Mouse (Mus musculus): ENCODE data around the gene Tmem189.

Tmem189 gene

GRCm38 (mm10) chr2:167689501-167690218 lies at the start of gene Tmem189:
Tmem189 (minus strand) TSS chr2:167689822.
- DNase-seq, result peak; percentile 52 to 59

- DNase-seq, result no peak
Measured at GRCm38 (mm10) chr2:167739030-167739429, 49.4 kb upstream of the Tmem189 start.

DNA sequence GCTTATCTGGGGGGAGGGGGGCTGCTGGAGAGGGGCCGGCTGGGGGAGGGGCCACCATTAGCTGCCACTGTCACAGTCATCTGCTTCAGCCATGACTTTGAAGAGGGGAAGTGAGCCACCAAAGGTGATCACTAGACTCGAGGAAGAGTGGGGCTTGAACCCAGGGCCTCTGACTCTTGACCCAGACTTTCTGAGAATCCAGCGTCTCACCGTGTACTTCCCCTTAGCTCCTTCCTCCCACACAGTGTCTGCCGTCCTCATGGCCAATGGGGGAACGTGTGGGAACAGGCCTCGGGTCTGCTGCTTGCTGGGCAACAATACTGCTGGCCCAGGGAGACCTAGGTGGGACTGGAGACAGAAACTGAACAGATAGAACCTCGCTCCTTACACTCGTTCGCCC lies 45.2 kb upstream of the Tmem189 start:
- no peak for DNase-seq

DNA sequence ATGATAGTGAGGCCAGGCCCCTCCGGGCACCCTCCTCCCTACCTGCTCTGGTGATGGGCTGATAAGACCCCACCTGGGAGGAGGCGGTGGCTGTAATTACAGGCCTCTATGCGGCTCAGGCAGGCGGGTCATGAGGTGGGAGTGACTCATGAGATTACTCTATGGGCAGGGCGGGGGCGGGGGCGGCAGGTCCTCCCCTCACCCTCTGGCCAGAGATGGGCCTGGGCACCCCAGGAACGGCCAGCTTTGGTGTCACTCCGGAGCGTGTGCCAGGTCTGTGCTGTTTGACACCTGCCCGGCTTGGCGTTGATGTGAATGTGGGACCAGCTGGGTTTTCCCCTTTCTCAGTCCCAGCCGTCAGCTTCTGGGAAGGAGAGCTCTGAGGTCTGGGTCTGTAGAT lies 41.5 kb upstream of the Tmem189 start:
- no peak for DNase-seq

DNA sequence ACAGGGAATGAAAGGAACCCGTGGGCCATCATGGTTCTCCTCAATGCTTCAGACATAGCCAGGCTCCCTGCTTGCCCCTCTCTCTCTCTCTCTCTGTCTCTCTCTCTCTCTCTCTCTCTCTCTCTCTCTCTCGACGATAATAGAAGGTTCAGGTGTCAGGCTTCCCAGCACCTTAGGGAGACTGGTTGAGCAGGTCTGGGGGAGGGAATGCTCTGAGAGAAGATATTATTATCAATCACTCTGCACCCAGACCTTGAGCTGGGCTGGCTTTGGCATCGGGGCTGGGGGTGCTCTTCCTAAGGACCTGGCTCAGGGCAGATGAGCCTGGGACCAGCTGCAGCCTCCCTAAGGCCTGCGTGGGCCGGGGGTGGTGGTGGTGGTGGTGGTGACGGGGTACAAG lies 40.4 kb upstream of the Tmem189 start:
- no peak for DNase-seq

GRCm38 (mm10) chr2:167727161-167727560 lies 37.5 kb upstream of the Tmem189 start:
- DNase-seq, result peak in 1 of 2 experiments; percentile 37

DNA sequence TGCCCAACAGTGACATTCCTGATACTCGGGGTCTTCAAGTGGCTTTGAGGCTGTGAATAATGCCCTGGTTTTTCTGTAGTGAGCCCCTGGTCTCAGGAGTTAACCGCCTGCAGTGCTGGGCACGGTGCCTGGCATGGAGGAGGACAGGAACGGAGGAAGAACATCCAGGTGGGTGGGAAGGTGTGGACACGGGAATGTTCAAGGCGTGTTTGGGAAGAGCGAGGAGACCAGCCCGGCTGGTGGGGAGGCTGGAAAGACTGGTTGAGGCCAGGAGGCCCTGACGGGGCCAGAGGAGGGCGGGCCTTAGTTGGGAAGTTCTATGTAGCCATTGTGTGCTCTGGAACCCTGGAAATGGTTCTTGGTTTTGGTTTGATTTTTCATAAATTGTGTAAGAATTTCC lies 36.3 kb upstream of the Tmem189 start:
- no peak for DNase-seq

GRCm38 (mm10) chr2:167723589-167724206 lies 34.1 kb upstream of the Tmem189 start:
- no peak for DNase-seq

DNA sequence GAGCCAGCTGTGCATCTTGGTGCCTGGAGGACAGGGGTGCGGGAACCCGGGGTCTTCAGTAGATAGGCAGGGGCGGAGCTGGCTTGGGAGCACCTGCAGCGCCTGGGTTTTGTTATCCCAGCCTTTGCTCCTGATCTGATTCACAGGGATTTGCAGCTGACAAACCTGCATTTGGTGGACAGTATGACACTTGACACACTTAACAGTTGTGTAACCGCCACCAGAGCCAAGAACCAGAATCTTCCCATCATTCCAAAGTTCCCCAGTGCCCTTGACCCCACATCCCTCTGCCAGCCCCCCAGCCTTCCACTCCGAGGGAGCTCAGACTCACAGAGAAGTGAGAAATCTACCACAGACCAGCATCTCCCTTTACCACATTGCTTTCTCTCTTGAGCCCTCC lies 32.9 kb upstream of the Tmem189 start:
- no peak for DNase-seq

GRCm38 (mm10) chr2:167721159-167721882 lies 31.7 kb upstream of the Tmem189 start:
- no peak for DNase-seq

DNA sequence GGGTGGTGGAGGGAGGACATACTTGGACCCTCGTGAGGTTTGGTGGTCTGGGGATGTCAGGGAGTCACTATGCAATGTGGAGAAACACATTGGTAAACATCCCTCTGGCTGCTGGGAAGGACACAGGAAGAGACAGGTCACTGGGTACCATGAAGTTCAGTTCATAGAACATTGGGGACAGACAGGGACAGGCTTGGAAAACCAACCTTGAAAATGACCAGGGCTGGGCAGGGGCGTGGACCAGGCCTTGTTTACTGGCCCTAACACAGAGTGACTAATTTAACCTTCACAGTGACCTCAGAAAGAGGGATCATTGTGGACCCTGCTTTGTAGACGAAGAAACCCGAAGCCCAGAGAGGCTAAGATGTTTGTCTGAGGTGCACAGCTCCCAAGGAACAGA lies 29.9 kb upstream of the Tmem189 start:
- no peak for DNase-seq

GRCm38 (mm10) chr2:167717208-167717607 lies 27.6 kb upstream of the Tmem189 start:
- no peak for DNase-seq

- no peak for DNase-seq
Measured at GRCm38 (mm10) chr2:167715008-167715407, 25.4 kb upstream of the Tmem189 start.

DNA sequence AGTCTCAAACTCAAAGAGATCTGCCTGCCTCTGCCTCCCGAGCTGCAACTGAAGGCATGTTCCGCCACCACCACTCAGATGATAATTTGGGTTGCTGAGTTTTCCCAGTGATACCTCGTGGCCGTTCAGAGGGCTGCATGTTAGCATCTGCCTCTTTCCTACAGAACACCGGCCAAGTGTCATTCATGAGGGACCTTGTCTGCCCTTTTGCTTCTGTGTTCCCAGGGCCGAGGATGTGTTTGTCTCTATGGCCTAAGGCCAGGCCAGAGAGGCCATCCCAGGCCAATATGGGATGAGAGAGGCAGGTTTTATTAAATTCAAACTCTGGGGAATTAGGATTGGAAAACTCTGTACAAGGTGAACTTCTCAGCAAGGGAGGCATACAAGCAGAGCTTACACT lies 24.7 kb upstream of the Tmem189 start:
- DNase-seq, result no peak

- DNase-seq, result no peak
Measured at GRCm38 (mm10) chr2:167712872-167713821, 23.5 kb upstream of the Tmem189 start.

GRCm38 (mm10) chr2:167710574-167710973 lies 21.0 kb upstream of the Tmem189 start:
- DNase-seq, result no peak

GRCm38 (mm10) chr2:167709969-167710368 lies 20.3 kb upstream of the Tmem189 start:
- no peak for DNase-seq

DNA sequence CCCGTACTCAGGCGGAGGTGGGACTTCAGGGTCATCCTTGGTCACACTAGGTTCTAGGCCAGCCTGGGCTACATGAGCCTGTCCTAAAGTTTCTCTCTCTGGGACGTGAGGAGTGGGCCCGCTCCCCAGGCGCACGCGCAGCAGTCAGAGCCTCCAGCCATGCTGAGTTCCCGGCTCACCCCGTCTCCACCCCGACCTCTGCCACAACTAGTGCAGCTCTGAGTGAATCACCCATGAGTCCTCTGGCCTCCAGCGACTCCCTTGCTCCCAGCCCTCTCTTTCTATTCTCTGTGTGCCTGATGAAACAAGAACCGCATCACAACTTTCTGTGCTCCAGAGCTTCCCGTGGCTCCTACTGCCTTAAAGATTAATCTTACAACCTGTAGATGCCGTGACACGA lies 18.8 kb upstream of the Tmem189 start:
- DNase-seq, result no peak

GRCm38 (mm10) chr2:167706183-167706939 lies 16.7 kb upstream of the Tmem189 start:
- no peak for DNase-seq

DNA sequence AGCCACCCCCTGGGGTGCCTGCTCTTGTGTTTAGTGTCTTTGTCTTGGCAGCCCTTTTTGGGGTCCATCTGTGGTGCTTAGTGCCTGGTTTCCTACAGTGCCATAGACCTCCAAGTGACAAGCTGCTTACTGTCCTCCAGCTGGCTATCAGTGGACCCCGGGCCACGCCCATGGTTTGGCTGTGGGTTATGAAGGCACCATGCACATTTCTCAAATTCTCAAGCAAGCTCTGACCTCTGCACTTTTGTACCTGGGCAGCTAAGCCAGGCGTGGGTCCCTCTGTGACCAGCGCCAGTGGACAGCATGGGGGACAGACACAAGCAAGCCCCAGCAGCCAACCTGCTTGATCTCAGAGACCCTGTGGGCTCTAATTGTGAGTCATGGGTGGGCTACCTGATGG lies 14.8 kb upstream of the Tmem189 start:
- DNase-seq, result no peak

- no peak for DNase-seq
Measured at GRCm38 (mm10) chr2:167702126-167702525, 12.5 kb upstream of the Tmem189 start.

GRCm38 (mm10) chr2:167701472-167701871 lies 11.8 kb upstream of the Tmem189 start:
- no peak for DNase-seq

All from cerebellum, postnatal 25 days (tissue).